Mouse (Mus musculus) cerebellum, adult 2 months (tissue): ENCODE measurements around the gene Lrrfip2. TPM values are rescaled to one million over a fixed set of nuclear protein-coding genes. Genes with fewer than 3 reads are reported as not detected.

ENCODE experiments used
- DNase-seq, 2 experiments: peaks; one replicate each; pipeline ENCODE4 v3.0.0; 2021
- H3K27ac ChIP-seq: fragments of 200-500 bp; 2 replicates; pipeline ENCODE4 v1.5.1; 2012; ENCODE audit warnings: low read length, control low read depth, inconsistent platforms; ENCODE audit not compliant: insufficient read depth
- H3K27me3 ChIP-seq: fragments of 200-500 bp; 2 replicates; pipeline ENCODE4 v1.6.1; 2012; ENCODE audit warnings: inconsistent platforms, mild to moderate bottlenecking, low read length, moderate library complexity; ENCODE audit not compliant: control insufficient read depth, insufficient read depth
- H3K4me1 ChIP-seq: fragments of 200-500 bp; 2 replicates; pipeline ENCODE4 v1.6.1; 2011; ENCODE audit warnings: low read length; ENCODE audit not compliant: control insufficient read depth, insufficient read depth
- H3K4me3 ChIP-seq: fragments of 200-500 bp; replicated peaks from 2 replicates; pipeline ENCODE3; 2011; ENCODE audit warnings: mild to moderate bottlenecking, low read depth, low read length, control low read depth; ENCODE audit not compliant: insufficient read depth
- CTCF ChIP-seq: fragments of 200-500 bp; IDR thresholded peaks from 2 replicates; pipeline ENCODE4 v1.5.1; 2011; ENCODE audit warnings: low read depth, mild to moderate bottlenecking, control low read depth, low read length, moderate library complexity, borderline replicate concordance; ENCODE audit not compliant: insufficient read depth
- POLR2A ChIP-seq: fragments of 200-500 bp; IDR thresholded peaks from 2 replicates; pipeline ENCODE4 v1.6.1; 2011; ENCODE audit warnings: low read length, control low read depth, borderline replicate concordance; ENCODE audit not compliant: insufficient read depth
- WGBS: fragments of 180-500 bp; shearing (Covaris S2); methylation state at CpG from one replicate; pipeline ENCODE4 v1.1.7; 2018; 5-methylcytosine and 5-hydroxymethylcytosine counted together
- polyA plus RNA-seq: library from polyadenylated mRNA; depleted of rRNA; stranded (reverse); fragments of >200 nt; gene quantifications from 2 replicates; pipeline ENCODE4 v1.2.3, GENCODE M21; 2012

The Lrrfip2 gene
- polyA plus RNA-seq, 1 experiment: 62.8 TPM

DNA sequence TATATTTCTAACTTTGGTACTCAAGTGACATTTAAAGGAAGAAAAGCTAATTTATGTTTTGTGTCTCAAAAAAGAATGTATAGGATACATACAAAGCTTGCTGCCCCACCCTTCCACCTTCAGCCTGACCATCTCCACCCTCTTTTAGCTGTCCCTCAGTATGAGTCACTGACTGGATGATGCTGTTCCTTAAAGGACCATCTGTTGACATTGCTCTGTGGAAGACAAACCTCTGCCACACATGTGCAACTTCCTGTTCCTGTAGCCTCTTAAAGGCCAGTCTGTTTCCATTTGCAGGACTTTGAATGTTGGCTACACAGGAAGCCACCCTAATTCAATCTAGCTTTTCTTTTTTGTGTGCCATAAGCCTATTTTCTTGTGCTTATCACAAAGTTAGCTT is 99.0 kb downstream of the Lrrfip2 start:
- Histone ChIP-seq H3K27me3 (no peaks in the 10 kb centered on the region), H3K27ac (no peak overlapping the region), H3K4me1 (no peaks in the 10 kb centered on the region), H3K4me3 (no peak overlapping the region)
- DNase-seq: no peak
- TF ChIP-seq POLR2A (no peak), CTCF (no peak)

DNA sequence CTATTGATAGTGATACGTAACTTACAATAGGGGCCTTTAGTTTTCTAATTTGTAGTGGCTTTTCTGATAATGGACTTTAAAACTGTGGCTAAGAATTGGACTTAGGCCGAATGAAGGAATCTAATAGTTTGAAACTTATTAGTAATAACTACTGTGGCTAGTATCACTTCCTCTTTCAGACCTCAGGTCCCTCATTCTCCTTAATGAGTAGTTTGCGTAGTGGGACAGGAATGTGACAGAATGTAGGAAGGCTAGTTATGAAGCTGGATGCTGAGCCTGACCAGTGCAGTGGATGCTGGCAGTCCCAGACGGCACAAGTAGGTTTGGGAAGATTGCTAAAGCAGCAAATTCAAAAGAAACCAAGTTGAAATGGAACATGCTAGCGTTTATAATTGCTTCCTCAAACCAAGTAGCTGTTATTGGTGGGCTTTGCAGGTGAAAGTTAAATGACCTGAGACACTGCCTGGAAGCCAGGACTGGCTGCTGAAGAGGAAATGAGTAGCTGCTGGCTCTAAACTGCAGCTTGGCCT is 103.2 kb downstream of the Lrrfip2 start:
- H3K4me3 ChIP-seq: no peak overlapping the region
- no peak for DNase-seq
- WGBS: 96% methylated on average over 5 of the region's 5 CpGs
- H3K27me3 ChIP-seq: no peaks in the 10 kb centered on the region
- no peak for TF ChIP-seq CTCF
- H3K4me1 ChIP-seq: no peaks in the 10 kb centered on the region
- no peak overlapping the region for H3K27ac ChIP-seq

DNA sequence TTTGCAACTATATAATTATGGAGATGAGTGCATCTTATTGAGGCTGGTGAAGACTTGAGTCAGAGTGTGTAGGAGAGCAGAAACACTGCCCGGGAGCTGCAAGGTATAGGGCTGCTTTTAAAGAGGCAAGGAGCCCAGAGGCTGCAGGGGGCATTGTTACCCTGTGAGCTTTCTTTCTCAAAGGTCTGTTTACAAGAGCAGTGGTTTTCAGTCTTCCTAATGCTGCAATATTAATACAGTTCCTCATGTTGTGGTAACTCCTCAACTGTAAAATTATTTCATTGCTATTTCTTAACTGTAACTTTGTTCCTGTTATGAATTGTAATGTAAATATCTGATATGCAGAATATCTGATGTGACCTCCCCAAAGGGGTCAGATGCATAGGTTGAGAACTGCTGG is 104.2 kb downstream of the Lrrfip2 start:
- no peak overlapping the region for H3K4me3 ChIP-seq
- H3K4me1 ChIP-seq: no peaks in the 10 kb centered on the region
- H3K27ac ChIP-seq: no peak overlapping the region
- TF ChIP-seq CTCF (no peak), POLR2A (no peak)
- no peaks in the 10 kb centered on the region for H3K27me3 ChIP-seq
- 68% methylated on average over 1 of the region's 1 CpGs for WGBS
- no peak for DNase-seq

DNA sequence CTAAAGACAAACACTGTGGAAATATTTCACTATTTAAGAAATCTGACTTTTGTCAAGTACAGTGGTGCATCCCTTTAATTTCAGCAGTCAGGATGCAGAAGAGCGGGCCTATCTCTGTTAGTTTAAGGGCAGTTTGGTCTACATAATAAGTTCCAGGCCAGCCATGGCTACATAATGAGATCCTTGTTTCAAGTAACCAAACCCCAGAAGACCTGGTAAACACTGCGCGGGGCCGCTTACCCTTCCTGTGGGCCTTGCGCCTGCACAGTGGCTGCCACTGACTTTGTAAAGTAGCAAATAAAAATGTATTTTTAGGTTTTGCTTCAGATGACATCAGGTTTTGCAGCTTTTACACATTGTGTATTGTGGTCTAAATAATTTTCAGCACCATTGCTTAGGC is 106.0 kb downstream of the Lrrfip2 start:
- Histone ChIP-seq H3K27me3 (no peaks in the 10 kb centered on the region), H3K4me3 (no peak overlapping the region), H3K4me1 (no peaks in the 10 kb centered on the region), H3K27ac (no peak overlapping the region)
- no peak for TF ChIP-seq CTCF
- no peak for TF ChIP-seq POLR2A
- DNase-seq: no peak
- WGBS: 97% methylated on average over 5 of the region's 5 CpGs

DNA sequence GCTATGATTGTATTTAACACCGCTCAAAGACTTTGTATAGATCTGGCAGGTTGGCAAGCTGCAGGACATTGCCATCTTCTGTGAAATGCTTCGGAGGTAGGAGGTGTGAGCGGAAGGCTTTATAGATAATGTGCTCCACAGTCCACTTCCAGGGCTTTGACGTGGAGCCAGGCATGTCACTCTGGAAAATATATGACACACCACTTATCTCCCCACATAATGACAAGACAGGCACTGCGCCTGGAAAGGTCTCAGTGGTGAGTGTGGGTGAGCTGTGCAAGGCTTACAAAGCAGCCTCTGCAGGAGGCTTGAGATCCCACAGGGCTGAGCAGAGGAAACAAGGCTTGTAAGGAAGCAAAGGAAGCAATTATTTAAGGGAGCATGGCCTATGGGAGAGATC is 111.1 kb downstream of the Lrrfip2 start:
- no peaks in the 10 kb centered on the region for H3K4me1 ChIP-seq
- H3K4me3 ChIP-seq: no peak overlapping the region
- WGBS: 86% methylated on average over 5 of the region's 5 CpGs
- H3K27ac ChIP-seq: no peak overlapping the region
- H3K27me3 ChIP-seq: no peaks in the 10 kb centered on the region
- TF ChIP-seq CTCF: no peak
- TF ChIP-seq POLR2A: no peak
- no peak for DNase-seq

DNA sequence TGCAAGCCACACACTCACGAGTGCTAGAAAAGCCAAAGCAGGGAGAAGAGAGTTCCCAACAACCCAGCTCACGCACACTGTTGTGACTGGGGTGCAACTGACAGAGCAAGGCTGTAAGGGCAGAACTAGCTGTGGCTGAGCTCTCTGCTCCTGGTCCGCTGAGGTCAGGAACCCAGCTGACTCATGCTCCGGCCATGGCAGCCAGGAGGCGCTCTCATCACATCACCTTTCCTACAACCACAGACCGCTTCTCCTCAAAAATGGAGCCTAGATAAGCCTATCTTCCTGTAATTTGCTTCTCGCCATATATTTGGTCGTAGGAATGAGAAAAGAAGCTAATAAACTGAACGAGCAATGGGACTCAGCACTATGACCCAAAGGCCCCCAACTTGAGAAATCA is 117.3 kb downstream of the Lrrfip2 start:
- TF ChIP-seq CTCF (no peak), POLR2A (no peak)
- Histone ChIP-seq H3K4me3 (no peak overlapping the region), H3K27ac (no peak overlapping the region), H3K27me3 (no peaks in the 10 kb centered on the region), H3K4me1 (no peaks in the 10 kb centered on the region)
- WGBS: 90% methylated on average over 9 of the region's 9 CpGs
- DNase-seq: no peak

DNA sequence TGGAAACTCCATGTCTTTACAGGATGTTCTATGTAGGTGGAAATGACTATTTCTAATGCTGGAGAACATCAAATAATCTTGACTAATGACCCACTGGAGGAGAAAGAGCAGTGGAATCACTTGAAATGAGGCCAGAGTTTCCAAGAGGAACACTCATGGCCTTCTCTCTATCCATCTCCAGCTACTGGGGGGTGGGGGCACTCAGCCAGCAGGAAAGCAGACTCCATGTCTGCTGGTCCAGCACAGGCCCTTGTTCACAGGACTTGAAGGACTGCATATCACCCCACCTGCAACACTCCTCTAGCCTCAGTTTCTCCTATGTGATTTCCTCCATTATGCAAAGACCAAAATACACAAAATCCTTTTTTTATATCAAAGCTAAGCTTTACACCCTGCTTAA is 120.3 kb downstream of the Lrrfip2 start:
- no peak for DNase-seq
- Histone ChIP-seq H3K27ac (no peak overlapping the region), H3K4me1 (no peaks in the 10 kb centered on the region), H3K4me3 (no peak overlapping the region), H3K27me3 (no peaks in the 10 kb centered on the region)
- TF ChIP-seq POLR2A (no peak), CTCF (no peak)

DNA sequence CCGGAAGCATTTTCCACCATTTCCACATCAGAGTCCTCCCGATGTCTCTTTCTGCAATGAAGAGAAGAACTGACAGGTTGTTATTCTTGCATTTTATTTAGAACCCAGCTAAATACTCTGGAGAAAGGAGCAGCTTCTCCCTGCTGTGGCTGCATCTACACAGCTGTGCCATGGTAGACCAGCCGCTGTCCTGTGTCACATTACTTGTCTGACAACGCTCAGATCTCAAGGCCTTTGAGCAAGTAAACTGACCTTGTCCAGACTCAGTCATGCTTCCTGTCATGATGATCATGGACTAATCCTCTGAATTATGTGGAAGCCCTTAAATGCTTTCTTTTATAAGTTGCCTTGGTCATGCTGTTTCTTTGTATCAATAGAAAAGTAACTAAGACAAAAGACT is 122.4 kb downstream of the Lrrfip2 start:
- WGBS: 92% methylated on average over 4 of the region's 4 CpGs
- no peak for DNase-seq
- no peaks in the 10 kb centered on the region for H3K27me3 ChIP-seq
- TF ChIP-seq POLR2A (no peak), CTCF (no peak)
- H3K4me1 ChIP-seq: no peaks in the 10 kb centered on the region
- H3K27ac ChIP-seq: no peak overlapping the region
- H3K4me3 ChIP-seq: no peak overlapping the region
